Mouse (Mus musculus) erythroblast, embryonic 14.5 days (primary cell): Measurements from ENCODE around the gene Tpra1. TPM values are rescaled to one million over a fixed set of nuclear protein-coding genes. Genes with fewer than 3 reads are reported as not detected.
A peak's percentile ranks its signal among the peaks of the same experiment; 100 is the strongest.

ENCODE experiments used
- H3K27me3 ChIP-seq: 2 replicates; pipeline ENCODE4 v1.6.1; 2012; ENCODE audit warnings: inconsistent platforms; ENCODE audit not compliant: control insufficient read depth
- H3K36me3 ChIP-seq: 2 replicates; pipeline ENCODE4 v1.6.1; 2012; ENCODE audit warnings: mild to moderate bottlenecking, inconsistent platforms; ENCODE audit not compliant: control insufficient read depth
- H3K4me1 ChIP-seq: 2 replicates; pipeline ENCODE4 v1.6.1; 2012; ENCODE audit warnings: inconsistent platforms; ENCODE audit not compliant: control insufficient read depth
- H3K4me3 ChIP-seq: replicated peaks from 2 replicates; pipeline ENCODE3; 2012; ENCODE audit warnings: moderate library complexity, mild to moderate bottlenecking, inconsistent platforms
- H3K9me3 ChIP-seq: 2 replicates; pipeline ENCODE4 v1.6.1; 2012; ENCODE audit warnings: low read length, inconsistent platforms, mixed read lengths; ENCODE audit not compliant: control insufficient read depth
- GATA1 ChIP-seq: IDR thresholded peaks from 2 replicates; pipeline ENCODE4 v1.6.1; 2012; ENCODE audit warnings: low read length, inconsistent platforms, mixed read lengths
- TAL1 ChIP-seq: IDR thresholded peaks from 3 replicates; pipeline ENCODE4 v1.6.1; 2012; ENCODE audit warnings: low read length, inconsistent platforms, mixed read lengths
- polyA plus RNA-seq: library from polyadenylated mRNA; stranded (reverse); fragments of >175 nt; gene quantifications from 2 replicates; pipeline ENCODE4 v1.2.3, GENCODE M21; 2012

Tpra1 gene
- polyA plus RNA-seq, result 39.5 and 40.0 TPM in 2 replicates

DNA sequence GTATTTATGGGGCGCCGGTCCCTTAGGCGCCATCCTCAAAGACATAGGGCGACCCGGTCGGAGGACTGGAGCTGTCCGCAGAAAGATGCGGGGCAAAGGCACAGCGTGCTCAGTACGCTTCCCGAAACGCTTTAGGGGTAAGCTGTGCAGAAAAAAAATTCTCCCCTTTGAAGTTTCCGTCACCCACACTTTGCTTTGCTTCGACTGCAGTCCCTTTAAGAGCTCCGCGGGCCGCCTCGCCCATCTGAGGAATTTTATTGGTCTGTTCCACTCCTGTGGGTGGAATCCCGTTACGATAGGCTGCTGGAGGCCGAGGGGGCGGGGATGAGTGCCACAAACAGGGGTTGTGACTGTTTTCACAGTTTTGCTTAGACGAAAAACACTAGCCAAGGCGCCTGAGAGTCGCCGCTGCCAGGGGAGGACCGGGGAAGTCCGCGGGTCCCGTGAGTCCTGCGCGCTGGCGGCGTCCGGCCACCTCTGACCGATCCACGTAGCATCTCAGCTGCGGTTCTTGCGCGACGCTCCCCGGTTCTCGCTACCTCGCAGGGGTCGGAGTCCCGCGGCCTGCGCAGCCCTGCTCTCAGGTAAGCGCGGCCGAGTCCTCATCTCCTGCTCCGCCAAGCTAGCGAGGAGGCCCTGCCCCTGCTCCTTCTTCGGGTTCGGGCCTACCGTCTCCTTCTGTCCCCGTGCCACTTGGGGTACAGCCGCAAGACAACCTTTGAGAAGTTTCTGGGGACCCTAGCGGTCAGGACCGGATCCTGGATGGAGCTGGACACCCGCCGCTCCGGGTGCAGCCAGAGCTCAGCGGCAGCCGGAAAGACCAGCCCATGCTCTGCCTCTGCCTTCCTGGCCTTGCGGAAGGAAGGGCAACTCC is at the start of gene Tpra1:
TSS of gene Tpra1 (plus strand) at position 305 of the 874 bp plus-strand sequence.
- Histone ChIP-seq H3K4me3 (peak within 1 kb of the TSS; percentile 81), H3K4me1 (peaks cover 84% of the 10 kb centered on the region), H3K36me3 (peaks cover 47% of the 10 kb centered on the region), H3K27me3 (no peaks in the 10 kb centered on the region), H3K9me3 (no peaks in the 10 kb centered on the region)
- TF ChIP-seq GATA1 (no peak), TAL1 (no peak)

DNA sequence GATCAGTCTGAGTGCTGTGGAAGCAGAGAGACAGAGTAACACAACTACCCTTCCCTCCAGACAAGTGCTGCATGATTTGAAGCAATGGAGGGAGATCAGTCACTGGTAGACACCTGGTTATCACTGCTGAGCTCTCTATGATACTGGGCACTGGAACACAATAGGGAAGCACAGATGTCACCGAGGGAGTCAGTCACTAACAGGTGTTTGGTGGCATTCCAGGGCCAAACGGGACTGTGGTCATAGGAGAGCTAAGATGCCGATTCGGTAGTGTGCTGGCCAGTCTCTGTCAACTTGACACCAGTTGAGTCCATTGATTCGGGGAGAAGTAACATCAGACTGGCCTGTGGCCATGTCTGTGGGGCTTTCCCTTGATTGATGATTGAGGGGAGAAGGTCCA is 47.5 kb upstream of the Tpra1 start:
- no peaks in the 10 kb centered on the region for H3K36me3 ChIP-seq
- no peaks in the 10 kb centered on the region; the same call in 1 of the 2 replicates for H3K4me1 ChIP-seq
- H3K27me3 ChIP-seq, result peaks cover 41% of the 10 kb centered on the region
- TF ChIP-seq GATA1, result no peak
- TF ChIP-seq TAL1, result no peak
- H3K9me3 ChIP-seq, result no peaks in the 10 kb centered on the region
- H3K4me3 ChIP-seq, result no peak overlapping the region

DNA sequence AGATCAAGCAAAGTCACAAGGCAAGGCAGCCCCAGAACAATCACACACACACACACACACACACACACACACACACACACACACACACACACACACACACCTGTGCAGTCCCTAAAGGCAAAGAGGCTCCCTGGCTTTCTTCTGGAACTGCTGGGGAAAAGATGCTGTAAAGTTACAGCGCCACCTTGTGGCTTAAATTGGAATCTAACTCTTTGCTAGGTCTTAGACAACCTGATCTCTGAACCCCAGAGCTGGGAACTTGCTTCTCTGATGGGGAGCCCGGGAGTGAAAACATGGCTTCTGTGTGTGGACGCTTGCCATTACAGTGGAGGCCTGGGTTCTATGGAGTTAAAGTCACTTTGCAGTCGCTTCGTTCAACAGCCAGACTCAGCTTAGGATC is 46.4 kb upstream of the Tpra1 start:
- TF ChIP-seq TAL1, result no peak
- peaks cover 42% of the 10 kb centered on the region for H3K27me3 ChIP-seq

DNA sequence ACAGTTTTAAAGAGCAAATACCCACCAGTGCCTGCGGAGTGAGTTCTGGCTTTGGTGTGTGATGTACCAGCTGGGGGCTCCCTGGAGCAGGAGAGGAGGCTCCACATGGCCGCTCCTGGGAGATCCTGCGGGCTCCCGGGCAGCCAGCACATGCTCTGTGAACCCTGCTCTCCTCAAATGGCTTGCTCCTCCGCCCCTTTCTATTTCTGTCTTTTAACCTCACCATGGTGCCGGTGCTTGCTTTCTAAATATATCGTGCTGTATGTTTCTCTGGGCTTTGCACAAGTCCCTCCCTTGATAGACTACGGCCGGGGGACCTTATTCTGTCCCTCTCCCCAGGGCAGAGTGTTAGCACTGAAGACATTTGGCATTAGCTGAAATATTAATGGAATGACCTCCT is 44.8 kb upstream of the Tpra1 start:
- Histone ChIP-seq H3K27me3 (peaks cover 39% of the 10 kb centered on the region), H3K36me3 (no peaks in the 10 kb centered on the region), H3K4me3 (no peak overlapping the region), H3K4me1 (peaks cover 6% of the 10 kb centered on the region), H3K9me3 (peaks cover 7% of the 10 kb centered on the region)
- TF ChIP-seq TAL1, result no peak
- TF ChIP-seq GATA1, result no peak

More for the DNA sequence above, 46.4 kb upstream of the Tpra1 start:
- no peaks in the 10 kb centered on the region for H3K36me3 ChIP-seq
- no peak overlapping the region for H3K4me3 ChIP-seq
- no peaks in the 10 kb centered on the region for H3K9me3 ChIP-seq
- H3K4me1 ChIP-seq, result peaks cover 2% of the 10 kb centered on the region

DNA sequence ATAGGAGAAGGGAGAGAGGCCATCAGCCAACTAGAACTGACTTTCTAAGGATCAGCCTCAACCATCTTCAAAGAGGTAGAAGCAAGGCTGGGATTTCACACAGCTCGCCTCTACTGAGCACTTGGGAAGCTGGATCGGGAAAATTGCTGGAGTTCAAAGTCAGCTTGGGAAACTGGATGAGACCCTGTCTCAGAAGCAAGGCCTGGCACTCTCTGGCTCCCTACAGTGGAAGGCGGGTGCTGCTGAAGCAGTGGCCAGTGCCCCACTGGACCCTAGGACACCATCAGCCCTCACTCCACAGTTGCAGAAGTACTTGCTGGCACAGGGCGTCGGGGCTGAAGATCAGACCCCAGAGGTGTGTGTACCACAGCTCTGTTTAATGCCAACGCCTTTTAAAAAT is 44.2 kb upstream of the Tpra1 start:
- H3K36me3 ChIP-seq, result no peaks in the 10 kb centered on the region
- H3K4me3 ChIP-seq, result no peak overlapping the region
- peaks cover 39% of the 10 kb centered on the region for H3K27me3 ChIP-seq
- TF ChIP-seq TAL1, result no peak
- peaks cover 7% of the 10 kb centered on the region for H3K9me3 ChIP-seq
- peaks cover 6% of the 10 kb centered on the region for H3K4me1 ChIP-seq

DNA sequence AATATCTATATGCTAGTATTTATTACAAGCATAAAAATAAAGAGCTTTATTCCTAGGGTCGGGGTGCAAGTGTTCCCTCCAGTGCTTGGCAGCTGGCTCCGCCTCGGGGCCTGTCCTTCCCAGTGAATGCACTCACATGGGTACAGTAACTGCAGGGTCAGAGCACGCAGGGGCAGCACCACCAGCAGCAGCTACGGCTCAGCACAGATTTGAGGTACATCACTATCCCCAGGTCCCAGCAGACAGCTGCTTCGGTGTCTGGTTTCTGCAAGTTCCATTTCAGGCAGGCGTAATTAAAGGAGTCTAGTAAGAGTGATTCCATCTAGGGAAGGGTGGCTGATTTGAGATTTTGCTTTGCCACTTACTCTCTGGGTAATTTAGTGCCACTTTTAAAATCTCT is 43.7 kb upstream of the Tpra1 start:
- peaks cover 7% of the 10 kb centered on the region for H3K9me3 ChIP-seq
- no peak for TF ChIP-seq TAL1
- no peak for TF ChIP-seq GATA1
- H3K36me3 ChIP-seq, result no peaks in the 10 kb centered on the region
- H3K4me1 ChIP-seq, result peaks cover 6% of the 10 kb centered on the region
- no peak overlapping the region for H3K4me3 ChIP-seq
- peaks cover 39% of the 10 kb centered on the region for H3K27me3 ChIP-seq

DNA sequence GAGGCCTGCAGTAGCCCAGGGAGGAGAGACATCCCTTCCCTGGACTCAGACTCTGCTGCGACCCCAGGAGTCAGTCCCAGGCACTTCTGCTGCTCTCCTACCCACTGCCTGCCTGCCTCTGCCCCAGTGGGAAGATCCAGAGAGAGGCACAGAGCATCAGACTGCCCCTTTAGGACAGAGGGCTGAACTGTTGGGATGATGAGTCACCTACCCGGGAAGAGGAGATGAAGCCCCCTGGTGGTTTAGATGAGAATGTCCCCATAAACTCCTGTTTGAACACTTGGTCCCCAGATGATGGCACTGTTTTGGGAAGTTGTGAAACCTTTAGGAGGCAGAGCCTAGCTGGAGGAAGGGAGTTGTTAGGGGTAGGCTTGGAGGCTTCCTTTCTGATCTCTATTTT is 41.1 kb upstream of the Tpra1 start:
- H3K4me1 ChIP-seq, result peaks cover 6% of the 10 kb centered on the region
- H3K27me3 ChIP-seq, result peaks cover 36% of the 10 kb centered on the region
- no peak overlapping the region for H3K4me3 ChIP-seq
- TF ChIP-seq GATA1 (no peak), TAL1 (no peak)
- no peaks in the 10 kb centered on the region for H3K36me3 ChIP-seq
- H3K9me3 ChIP-seq, result peaks cover 7% of the 10 kb centered on the region

DNA sequence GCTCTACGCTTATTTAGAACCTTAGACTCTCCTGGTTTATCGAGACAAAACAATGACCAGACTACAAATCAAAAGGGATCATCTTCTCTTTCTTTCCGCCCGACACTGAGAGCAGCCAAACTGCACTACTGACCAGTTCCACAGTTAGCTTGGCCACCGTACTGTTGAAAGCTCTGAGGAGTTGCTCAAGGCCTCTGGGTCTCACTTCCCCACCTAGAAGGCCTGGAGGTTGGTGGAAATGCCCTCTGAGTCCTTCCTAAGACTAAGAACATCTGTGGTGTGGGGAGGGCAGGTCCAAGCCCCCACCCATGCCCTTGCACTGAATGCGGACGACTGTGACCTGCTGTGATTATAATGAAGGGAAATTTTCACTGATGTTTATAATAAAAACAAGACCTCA is 36.3 kb upstream of the Tpra1 start:
- Histone ChIP-seq H3K27me3 (peaks cover 38% of the 10 kb centered on the region), H3K36me3 (no peaks in the 10 kb centered on the region), H3K9me3 (peaks cover 14% of the 10 kb centered on the region), H3K4me1 (peaks cover 4% of the 10 kb centered on the region), H3K4me3 (no peak overlapping the region)
- TF ChIP-seq GATA1 (no peak), TAL1 (no peak)

DNA sequence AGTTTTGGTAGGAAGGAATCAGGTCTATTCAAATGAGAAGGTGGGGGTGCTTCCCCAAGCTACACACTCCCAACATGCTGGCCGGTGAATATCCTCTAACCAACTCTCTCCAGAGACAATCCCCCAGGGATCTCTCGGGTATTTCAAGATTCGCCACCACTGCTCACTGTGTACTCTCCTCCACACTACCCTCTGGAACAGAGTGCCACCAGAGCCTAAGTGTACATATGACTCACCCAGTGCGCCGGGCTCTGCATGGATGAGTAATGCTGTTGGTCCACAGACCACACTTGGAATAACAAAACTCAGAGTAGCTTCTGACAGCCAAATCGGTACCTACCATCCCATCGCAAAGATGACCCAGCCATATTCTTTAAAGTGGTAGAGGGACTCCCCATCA is 32.6 kb upstream of the Tpra1 start:
- TF ChIP-seq GATA1, result no peak
- no peak overlapping the region for H3K4me3 ChIP-seq
- peaks cover 15% of the 10 kb centered on the region for H3K9me3 ChIP-seq
- H3K27me3 ChIP-seq, result peaks cover 75% of the 10 kb centered on the region
- no peaks in the 10 kb centered on the region for H3K36me3 ChIP-seq
- H3K4me1 ChIP-seq, result peaks cover 4% of the 10 kb centered on the region
